Mouse (Mus musculus) CH12.LX (cell line): ENCODE data around the gene Frat1. TPM values are rescaled to one million over a fixed set of nuclear protein-coding genes. Genes with fewer than 3 reads are reported as not detected.

ENCODE experiments used
- DNase-seq: peaks from one replicate; pipeline ENCODE4 v3.0.0-alpha.2; 2013; ENCODE audit errors: extremely low read depth
- H3K27ac ChIP-seq: 2 replicates; pipeline ENCODE4 v1.5.1; 2012; ENCODE audit warnings: low read depth, mild to moderate bottlenecking, control low read depth, moderate library complexity; ENCODE audit not compliant: insufficient read depth
- H3K27me3 ChIP-seq: replicated peaks from 2 replicates; pipeline ENCODE3; 2012; ENCODE audit warnings: inconsistent platforms
- H3K36me3 ChIP-seq, 2 experiments: replicated peaks in 1 of 2; 2 replicates each; pipeline versions ENCODE3 to v1.6.1; 2012; ENCODE audit warnings: inconsistent platforms in 1 of 2, low read length in 1 of 2, mild to moderate bottlenecking in 1 of 2, mixed read lengths in 1 of 2, moderate library complexity in 1 of 2; ENCODE audit not compliant: control insufficient read depth in 1 of 2, insufficient read depth in 1 of 2
- H3K4me1 ChIP-seq, 2 experiments: 2 replicates each; pipeline ENCODE4 v1.6.1; 2012; ENCODE audit warnings: inconsistent platforms in 1 of 2, moderate library complexity in 1 of 2; ENCODE audit not compliant: insufficient read depth in 2 of 2, control insufficient read depth in 1 of 2
- H3K4me2 ChIP-seq: 2 replicates; pipeline ENCODE4 v1.6.1; 2012; ENCODE audit warnings: low read depth, mild to moderate bottlenecking, control low read depth; ENCODE audit not compliant: poor library complexity, insufficient read depth, severe bottlenecking
- H3K4me3 ChIP-seq, 3 experiments: fragments of 150-350 bp in 1 of 3; sonication (generic) in 1 of 3; replicated peaks in 1 of 3; 2 replicates each; pipeline versions ENCODE3 to v1.5.1; 2011 to 2012; ENCODE audit warnings: low read depth in 2 of 3, low read length in 2 of 3, mild to moderate bottlenecking in 2 of 3, moderate library complexity in 2 of 3, control low read depth in 1 of 3, improper control_type of control experiment in 1 of 3, inconsistent platforms in 1 of 3, mixed read lengths in 1 of 3; ENCODE audit not compliant: poor library complexity in 1 of 3
- H3K79me2 ChIP-seq: replicated peaks from 2 replicates; pipeline ENCODE4 v1.6.1; 2012; ENCODE audit warnings: mild to moderate bottlenecking, moderate library complexity; ENCODE audit not compliant: control insufficient read depth, poor library complexity, insufficient read depth, severe bottlenecking; ENCODE audit errors: extremely low read depth
- H3K9ac ChIP-seq: 2 replicates; pipeline ENCODE4 v1.6.1; 2012; ENCODE audit warnings: low read depth, mild to moderate bottlenecking, control low read depth, moderate library complexity; ENCODE audit not compliant: insufficient read depth
- H3K9me3 ChIP-seq: replicated peaks from 2 replicates; pipeline ENCODE3; 2012; ENCODE audit warnings: low read length, inconsistent platforms, mixed read lengths
- CTCF ChIP-seq, 2 experiments: IDR thresholded peaks in 1 of 2; conservative IDR thresholded peaks in 1 of 2; 2 replicates each; pipeline ENCODE4 v1.5.1; 2011 to 2012; ENCODE audit warnings: low read depth in 2 of 2, low read length in 2 of 2, improper control_type of control experiment in 1 of 2, inconsistent platforms in 1 of 2, mild to moderate bottlenecking in 1 of 2, moderate library complexity in 1 of 2
- E2F4 ChIP-seq: IDR thresholded peaks from 2 replicates; pipeline ENCODE4 v1.6.1; 2011; ENCODE audit warnings: low read depth, low read length, improper control_type of control experiment; ENCODE audit not compliant: insufficient replicate concordance
- ETS1 ChIP-seq: conservative IDR thresholded peaks from 2 replicates; pipeline ENCODE4 v1.6.1; 2012; ENCODE audit warnings: low read depth, mild to moderate bottlenecking, inconsistent platforms, low read length, improper control_type of control experiment, moderate library complexity
- HCFC1 ChIP-seq: IDR thresholded peaks from 2 replicates; pipeline ENCODE4 v1.6.1; 2012; ENCODE audit warnings: low read depth, mild to moderate bottlenecking, inconsistent platforms, low read length, improper control_type of control experiment
- JUN ChIP-seq: IDR thresholded peaks from 2 replicates; pipeline ENCODE4 v1.6.1; 2011; ENCODE audit warnings: low read depth, mild to moderate bottlenecking, low read length, improper control_type of control experiment, moderate library complexity; ENCODE audit not compliant: insufficient read depth
- JUND ChIP-seq: conservative IDR thresholded peaks from 2 replicates; pipeline ENCODE4 v1.6.1; 2011; ENCODE audit warnings: low read depth, low read length, improper control_type of control experiment
- MAX ChIP-seq: IDR thresholded peaks from 2 replicates; pipeline ENCODE4 v1.6.1; 2011; ENCODE audit warnings: low read length, improper control_type of control experiment
- MAZ ChIP-seq: IDR thresholded peaks from 2 replicates; pipeline ENCODE4 v1.6.1; 2012; ENCODE audit warnings: low read depth, mild to moderate bottlenecking, inconsistent platforms, low read length, improper control_type of control experiment, moderate library complexity
- NRF1 ChIP-seq: IDR thresholded peaks from 2 replicates; pipeline ENCODE4 v1.6.1; 2014; ENCODE audit warnings: low read depth, mild to moderate bottlenecking, inconsistent platforms, low read length, improper control_type of control experiment, moderate library complexity
- PAX5 ChIP-seq: IDR thresholded peaks from 2 replicates; pipeline ENCODE4 v1.6.1; 2012; ENCODE audit warnings: low read length, inconsistent platforms, mixed read lengths
- RAD21 ChIP-seq: IDR thresholded peaks from 2 replicates; pipeline ENCODE4 v1.6.1; 2011; ENCODE audit warnings: low read depth, mild to moderate bottlenecking, low read length, improper control_type of control experiment, moderate library complexity
- RCOR1 ChIP-seq: conservative IDR thresholded peaks from 2 replicates; pipeline ENCODE4 v1.6.1; 2012; ENCODE audit warnings: low read depth, mild to moderate bottlenecking, inconsistent platforms, low read length, improper control_type of control experiment
- SMC3 ChIP-seq: IDR thresholded peaks from 2 replicates; pipeline ENCODE4 v1.6.1; 2011; ENCODE audit warnings: low read depth, low read length, improper control_type of control experiment
- TBP ChIP-seq: conservative IDR thresholded peaks from 2 replicates; pipeline ENCODE4 v1.6.1; 2011; ENCODE audit warnings: low read depth, low read length, improper control_type of control experiment
- TCF12 ChIP-seq: IDR thresholded peaks from 2 replicates; pipeline ENCODE4 v1.6.1; 2014; ENCODE audit warnings: low read depth, mild to moderate bottlenecking, inconsistent platforms, low read length, improper control_type of control experiment
- UBTF ChIP-seq: IDR thresholded peaks from 2 replicates; pipeline ENCODE4 v1.6.1; 2012; ENCODE audit warnings: low read depth, mild to moderate bottlenecking, inconsistent platforms, low read length, improper control_type of control experiment, moderate library complexity
- USF2 ChIP-seq: conservative IDR thresholded peaks from 2 replicates; pipeline ENCODE4 v1.6.1; 2011; ENCODE audit warnings: low read depth, low read length, improper control_type of control experiment
- ZKSCAN1 ChIP-seq: IDR thresholded peaks from 2 replicates; pipeline ENCODE4 v1.6.1; 2012; ENCODE audit warnings: low read depth, inconsistent platforms, low read length, improper control_type of control experiment, borderline replicate concordance
- ZMIZ1 ChIP-seq: IDR thresholded peaks from 2 replicates; pipeline ENCODE4 v1.6.1; 2012; ENCODE audit warnings: low read depth, mild to moderate bottlenecking, inconsistent platforms, low read length, improper control_type of control experiment
- dilution Hi-C: fragments of 300-500 bp; cut with MboI; formaldehyde crosslinking; loops from 2 replicates; pipeline ENCODE4 v1.14.3; 2020; ENCODE audit warnings: low sequenced_read_pairs; ENCODE audit not compliant: extremely low pct_unique_long_range_greater_than_20kb, extremely low pct_ligation_motif_present
- in situ Hi-C: fragments of 300-500 bp; cut with MboI; formaldehyde crosslinking; loops from 3 replicates; pipeline ENCODE4 v1.14.3; 2019; ENCODE audit warnings: low sequenced_read_pairs, low pct_ligation_motif_present, low pct_unique_long_range_greater_than_20kb, mixed read lengths
- polyA plus RNA-seq: library from polyadenylated mRNA; unstranded; fragments of >175 nt; gene quantifications from 2 replicates; pipeline ENCODE4 v1.2.1, GENCODE M21; 2012; ENCODE audit warnings: low read depth; ENCODE audit not compliant: insufficient read length
- total RNA-seq, 2 experiments: library from RNA; depleted of rRNA; stranded (reverse); fragments of 300-350 nt in 1 of 2; fragments of >200 nt in 1 of 2; gene quantifications; 2 replicates each; pipeline ENCODE4 v1.2.3; 2012 to 2014

The Frat1 gene
- total and polyA plus RNA-seq, 3 experiments = 0.64 to 2.0 (median 0.70) TPM

DNA sequence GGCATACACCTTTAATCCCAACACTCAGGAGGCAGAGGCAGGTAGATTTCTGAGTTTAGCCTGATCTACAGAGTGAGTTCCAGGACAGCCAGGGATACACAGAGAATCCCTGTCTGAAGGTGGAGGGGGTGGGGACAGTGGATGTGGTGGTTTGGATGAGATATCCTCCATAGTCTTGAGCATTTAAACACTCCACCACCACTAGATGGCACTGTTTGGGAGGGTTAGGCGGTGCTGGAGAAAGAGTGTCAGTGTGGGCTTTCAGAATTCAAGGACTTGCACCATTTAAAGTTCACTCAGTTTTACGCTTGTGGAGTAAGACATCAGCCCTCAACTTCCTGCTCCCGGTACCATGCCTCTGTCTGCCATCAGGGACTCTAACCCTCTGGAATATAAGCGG, 23.9 kb upstream of the Frat1 start:
- no peak for DNase-seq
- H3K4me1 ChIP-seq = peaks cover 2 to 15% of the 10 kb centered on the region in 2 experiments; a peak in 3 of 4 replicates

DNA sequence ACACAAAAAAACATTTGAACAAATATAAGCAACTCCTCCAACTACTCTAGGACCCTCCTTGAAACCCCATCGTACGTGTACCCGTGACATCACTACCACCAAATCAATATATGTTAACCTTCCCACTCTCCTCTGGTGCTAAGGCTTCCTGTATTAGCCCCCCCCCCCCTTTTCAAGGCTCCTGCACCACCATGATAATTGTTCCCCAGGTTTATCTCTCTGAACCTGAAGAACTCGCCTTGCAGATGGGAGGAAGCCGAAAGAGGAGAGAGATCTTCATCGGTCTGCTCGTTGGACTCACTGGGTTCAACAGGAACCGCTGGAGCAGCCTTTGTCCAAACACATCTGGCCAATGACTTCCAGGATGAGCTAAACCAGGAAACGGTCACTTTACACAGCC, 22.3 kb upstream of the Frat1 start:
- dilution Hi-C loops = no loop called here

More for the DNA sequence above, 23.9 kb upstream of the Frat1 start:
- Histone ChIP-seq H3K79me2 (0 out of 2 replicates have a peak, but pooled peaks cover 2% of the 10 kb centered on the region), H3K4me3 (no peak overlapping the region), H3K9ac (no peak overlapping the region), H3K36me3 (no peaks in the 10 kb centered on the region), H3K27me3 (no peaks in the 10 kb centered on the region), H3K4me2 (no peak overlapping the region), H3K9me3 (peaks cover 7% of the 10 kb centered on the region), H3K27ac (no peak overlapping the region)
- TF ChIP-seq RCOR1 (no peak), SMC3 (0 out of 2 replicates have a peak, but pooled peaks have one; percentile 3), PAX5 (no peak), E2F4 (no peak), NRF1 (no peak), TBP (no peak), HCFC1 (no peak), USF2 (no peak), RAD21 (no peak; the same call in 1 of the 2 replicates), CTCF (conservative IDR thresholded peaks at IDR 0.05 in 1 of 2, IDR thresholded peaks at IDR 0.05 in 1 of 2; ENCODE audit: low read depth in 2 of 2, low read length in 2 of 2) (peak in 1 of 2 experiments; percentile 44; a peak in 2 of 4 replicates), JUND (no peak), MAZ (no peak), UBTF (no peak)
- in situ Hi-C loops (no loop called here), dilution Hi-C loops (no loop called here)

More for the DNA sequence above, 22.3 kb upstream of the Frat1 start:
- in situ Hi-C loops = no loop called here
- H3K9me3 ChIP-seq = peaks cover 7% of the 10 kb centered on the region
- no peak overlapping the region for H3K4me3 ChIP-seq
- no peaks in the 10 kb centered on the region for H3K36me3 ChIP-seq
- no peak overlapping the region for H3K27ac ChIP-seq
- peaks cover 2 to 9% of the 10 kb centered on the region in 2 experiments; a peak in 3 of 4 replicates for H3K4me1 ChIP-seq
- H3K27me3 ChIP-seq = no peaks in the 10 kb centered on the region
- no peak for DNase-seq
- H3K9ac ChIP-seq = no peak overlapping the region
- H3K79me2 ChIP-seq = no peaks in the 10 kb centered on the region
- TF ChIP-seq MAX (no peak), JUN (no peak), TBP (no peak), ZMIZ1 (no peak), ZKSCAN1 (no peak), PAX5 (no peak), TCF12 (no peak), ETS1 (no peak), RAD21 (no peak), JUND (no peak), HCFC1 (no peak)
- no peak overlapping the region for H3K4me2 ChIP-seq
